Mouse (Mus musculus) forebrain, embryonic 12.5 days (tissue): ENCODE results near the gene Olfr648. TPM values are rescaled to one million over a fixed set of nuclear protein-coding genes. Genes with fewer than 3 reads are reported as not detected.

ENCODE experiments used
- ATAC-seq: fragments of 200-750 bp; cut with Nextera tagmentation; 2 replicates; pipeline ENCODE4 v1.8.0; 2017; ENCODE audit warnings: moderate TSS enrichment; ENCODE audit not compliant: low FRiP score
- H3K27ac ChIP-seq: fragments of 300-500 bp; sonication (generic); 2 replicates; pipeline ENCODE4 v1.5.1; 2016; ENCODE audit warnings: mild to moderate bottlenecking
- H3K27me3 ChIP-seq: fragments of 300-500 bp; sonication (generic); 2 replicates; pipeline ENCODE4 v1.6.1; 2016; ENCODE audit warnings: mild to moderate bottlenecking
- H3K36me3 ChIP-seq: fragments of 300-500 bp; sonication (generic); replicated peaks from 2 replicates; pipeline ENCODE4 v1.6.1; 2016; ENCODE audit warnings: mild to moderate bottlenecking
- H3K4me1 ChIP-seq: fragments of 300-500 bp; sonication (generic); 2 replicates; pipeline ENCODE4 v1.6.1; 2016
- H3K4me2 ChIP-seq: fragments of 300-500 bp; sonication (generic); 2 replicates; pipeline ENCODE4 v1.6.1; 2016; ENCODE audit warnings: mild to moderate bottlenecking, moderate library complexity
- H3K4me3 ChIP-seq: fragments of 300-500 bp; sonication (generic); replicated peaks from 2 replicates; pipeline ENCODE4 v1.5.1; 2016; ENCODE audit warnings: mild to moderate bottlenecking
- H3K9ac ChIP-seq: fragments of 300-500 bp; sonication (generic); 2 replicates; pipeline ENCODE4 v1.6.1; 2016; ENCODE audit warnings: mild to moderate bottlenecking
- H3K9me3 ChIP-seq: fragments of 300-500 bp; sonication (generic); 2 replicates; pipeline ENCODE4 v1.6.1; 2016
- WGBS: fragments of 180-500 bp; shearing (Covaris S2); methylation state at CpG from one replicate; pipeline ENCODE4 v1.1.7; 2016; 5-methylcytosine and 5-hydroxymethylcytosine counted together
- polyA plus RNA-seq: library from polyadenylated mRNA; unstranded; fragments of >200 nt; fragmentation: Nextera tagmentation; extraction: Ambion mirVana; gene quantifications from 2 replicates; pipeline ENCODE4 v1.2.1, GENCODE M21; 2016

The Olfr648 gene
- polyA plus RNA-seq, 1 experiment from 2014 or later, result 0.41 TPM

- Histone ChIP-seq H3K27ac (no peak overlapping the region), H3K4me2 (no peak overlapping the region), H3K4me1 (no peaks in the 10 kb centered on the region), H3K36me3 (no peaks in the 10 kb centered on the region), H3K9ac (no peak overlapping the region), H3K4me3 (no peak overlapping the region), H3K9me3 (no peaks in the 10 kb centered on the region), H3K27me3 (no peaks in the 10 kb centered on the region)
- no peak for ATAC-seq
- 88% methylated on average over 6 of the region's 6 CpGs for WGBS
Observed at GRCm38 (mm10) chr7:104169634-104170204, 13.5 kb downstream of the Olfr648 start.

GRCm38 (mm10) chr7:104167105-104167504 is 16.1 kb downstream of the Olfr648 start:
- no peaks in the 10 kb centered on the region for H3K9me3 ChIP-seq
- 85% methylated on average over 6 of the region's 6 CpGs for WGBS
- H3K4me1 ChIP-seq, result no peaks in the 10 kb centered on the region

GRCm38 (mm10) chr7:104150456-104150855 is 32.7 kb downstream of the Olfr648 start, which contains the start of gene Ubqlnl:
Gene Ubqlnl, minus strand, starts transcription at chr7:104150556.
- H3K9ac ChIP-seq, result no peak within 1 kb of the TSS
- no peaks in the 10 kb centered on the region for H3K9me3 ChIP-seq
- no peak for ATAC-seq
- no peak within 1 kb of the TSS for H3K27ac ChIP-seq
- H3K36me3 ChIP-seq, result no peaks in the 10 kb centered on the region
- 86% methylated on average over 2 of the region's 2 CpGs for WGBS
- H3K4me2 ChIP-seq, result no peak within 1 kb of the TSS
- H3K4me3 ChIP-seq, result no peak within 1 kb of the TSS
- H3K27me3 ChIP-seq, result no peaks in the 10 kb centered on the region
- no peaks in the 10 kb centered on the region for H3K4me1 ChIP-seq

More at GRCm38 (mm10) chr7:104167105-104167504, 16.1 kb downstream of the Olfr648 start:
- Histone ChIP-seq H3K27me3 (no peaks in the 10 kb centered on the region), H3K36me3 (no peaks in the 10 kb centered on the region), H3K4me3 (no peak overlapping the region), H3K27ac (no peak overlapping the region), H3K9ac (no peak overlapping the region), H3K4me2 (no peak overlapping the region)
- no peak for ATAC-seq

- no peaks in the 10 kb centered on the region for H3K4me1 ChIP-seq
- no peak within 1 kb of the TSS for H3K27ac ChIP-seq
- H3K27me3 ChIP-seq, result no peaks in the 10 kb centered on the region
- 75% methylated on average over 3 of the region's 3 CpGs for WGBS
- no peaks in the 10 kb centered on the region for H3K36me3 ChIP-seq
- no peak within 1 kb of the TSS for H3K9ac ChIP-seq
- no peak within 1 kb of the TSS for H3K4me3 ChIP-seq
- no peak for ATAC-seq
- H3K9me3 ChIP-seq, result no peaks in the 10 kb centered on the region
- no peak within 1 kb of the TSS for H3K4me2 ChIP-seq
Observed at GRCm38 (mm10) chr7:104143179-104143578, 40.0 kb downstream of the Olfr648 start, which contains the start of gene Ubqln3. Gene Ubqln3, minus strand, starts transcription at chr7:104143279.

GRCm38 (mm10) chr7:104137305-104137704 is 45.9 kb downstream of the Olfr648 start, which contains the start of gene Olfr643:
Gene Olfr643, minus strand, starts transcription at chr7:104137405.
- no peak within 1 kb of the TSS for H3K4me2 ChIP-seq
- no peak within 1 kb of the TSS for H3K27ac ChIP-seq
- H3K4me1 ChIP-seq, result no peaks in the 10 kb centered on the region
- H3K4me3 ChIP-seq, result no peak within 1 kb of the TSS
- H3K9ac ChIP-seq, result no peak within 1 kb of the TSS
- WGBS, result 86% methylated on average over 5 of the region's 5 CpGs
- H3K27me3 ChIP-seq, result no peaks in the 10 kb centered on the region
- no peak for ATAC-seq
- H3K9me3 ChIP-seq, result no peaks in the 10 kb centered on the region
- no peaks in the 10 kb centered on the region for H3K36me3 ChIP-seq

GRCm38 (mm10) chr7:104129726-104130125 is 53.5 kb downstream of the Olfr648 start, which contains the start of gene Ubqln5:
Gene Ubqln5, minus strand, starts transcription at chr7:104129826.
- Histone ChIP-seq H3K4me1 (no peaks in the 10 kb centered on the region), H3K27me3 (no peaks in the 10 kb centered on the region), H3K9ac (no peak within 1 kb of the TSS), H3K4me2 (no peak within 1 kb of the TSS), H3K27ac (no peak within 1 kb of the TSS), H3K36me3 (no peaks in the 10 kb centered on the region), H3K9me3 (no peaks in the 10 kb centered on the region), H3K4me3 (no peak within 1 kb of the TSS)
- no peak for ATAC-seq
- WGBS, result 92% methylated on average over 5 of the region's 5 CpGs

Other genes with a start within 250 kb of the Olfr648 start
- gene Olfr632, start 249.0 kb downstream of the Olfr648 start, polyA plus RNA-seq, result not detected in 2 replicates
- not detected in 2 replicates for gene Olfr633, start 239.0 kb downstream of the Olfr648 start, polyA plus RNA-seq
- not detected in 2 replicates for gene Olfr635, start 212.2 kb downstream of the Olfr648 start, polyA plus RNA-seq
- not detected in 2 replicates for gene Olfr638, start 184.6 kb downstream of the Olfr648 start, polyA plus RNA-seq
- 0.04 TPM in 1 of 2 replicates, not detected in the other for gene Olfr639, start 166.1 kb downstream of the Olfr648 start, polyA plus RNA-seq
- not detected in 2 replicates for gene Olfr640, start 157.8 kb downstream of the Olfr648 start, polyA plus RNA-seq
- gene Olfr641, start 147.9 kb downstream of the Olfr648 start, polyA plus RNA-seq, result not detected in 2 replicates
- not detected in 2 replicates for gene Olfr642, start 130.7 kb downstream of the Olfr648 start, polyA plus RNA-seq
- not detected in 2 replicates for gene 4930516K23Rik, start 121.9 kb downstream of the Olfr648 start, polyA plus RNA-seq
- not detected in 2 replicates for gene Olfr644, start 111.5 kb downstream of the Olfr648 start, polyA plus RNA-seq
- gene Olfr645, start 97.9 kb downstream of the Olfr648 start, polyA plus RNA-seq, result not detected in 2 replicates
- gene Olfr646, start 78.5 kb downstream of the Olfr648 start, polyA plus RNA-seq, result not detected in 2 replicates
- not detected in 2 replicates for gene Ubqln5, start 53.6 kb downstream of the Olfr648 start, polyA plus RNA-seq
- not detected in 2 replicates for gene Olfr643, start 46.0 kb downstream of the Olfr648 start, polyA plus RNA-seq
- not detected in 2 replicates for gene Ubqln3, start 40.1 kb downstream of the Olfr648 start, polyA plus RNA-seq
- not detected in 2 replicates for gene Ubqlnl, start 32.8 kb downstream of the Olfr648 start, polyA plus RNA-seq
- not detected in 2 replicates for gene Olfm5, start 18.6 kb downstream of the Olfr648 start, polyA plus RNA-seq
- gene Olfr649, start 12.6 kb upstream of the Olfr648 start, polyA plus RNA-seq, result not detected in 2 replicates
- 0.62 and 1.1 TPM in 2 replicates for gene Trim6, start 35.4 kb upstream of the Olfr648 start, polyA plus RNA-seq
- 0.53 and 1.1 TPM in 2 replicates for gene Trim34a, start 61.1 kb upstream of the Olfr648 start, polyA plus RNA-seq
- 0.05 TPM in 1 of 2 replicates, not detected in the other for gene Trim5, start 104.7 kb upstream of the Olfr648 start, polyA plus RNA-seq
- 1.4 and 1.9 TPM in 2 replicates for gene Trim12a, start 132.1 kb upstream of the Olfr648 start, polyA plus RNA-seq
- gene Trim34b, start 146.1 kb upstream of the Olfr648 start, polyA plus RNA-seq, result not detected in 2 replicates
- gene Trim12c, start 170.0 kb upstream of the Olfr648 start, polyA plus RNA-seq, result 0.55 and 0.83 TPM in 2 replicates
- gene Trim30b, start 186.5 kb upstream of the Olfr648 start, polyA plus RNA-seq, result not detected in 2 replicates
- not detected in 2 replicates for gene Trim30c, start 217.4 kb upstream of the Olfr648 start, polyA plus RNA-seq